In the genomic region with DNA sequence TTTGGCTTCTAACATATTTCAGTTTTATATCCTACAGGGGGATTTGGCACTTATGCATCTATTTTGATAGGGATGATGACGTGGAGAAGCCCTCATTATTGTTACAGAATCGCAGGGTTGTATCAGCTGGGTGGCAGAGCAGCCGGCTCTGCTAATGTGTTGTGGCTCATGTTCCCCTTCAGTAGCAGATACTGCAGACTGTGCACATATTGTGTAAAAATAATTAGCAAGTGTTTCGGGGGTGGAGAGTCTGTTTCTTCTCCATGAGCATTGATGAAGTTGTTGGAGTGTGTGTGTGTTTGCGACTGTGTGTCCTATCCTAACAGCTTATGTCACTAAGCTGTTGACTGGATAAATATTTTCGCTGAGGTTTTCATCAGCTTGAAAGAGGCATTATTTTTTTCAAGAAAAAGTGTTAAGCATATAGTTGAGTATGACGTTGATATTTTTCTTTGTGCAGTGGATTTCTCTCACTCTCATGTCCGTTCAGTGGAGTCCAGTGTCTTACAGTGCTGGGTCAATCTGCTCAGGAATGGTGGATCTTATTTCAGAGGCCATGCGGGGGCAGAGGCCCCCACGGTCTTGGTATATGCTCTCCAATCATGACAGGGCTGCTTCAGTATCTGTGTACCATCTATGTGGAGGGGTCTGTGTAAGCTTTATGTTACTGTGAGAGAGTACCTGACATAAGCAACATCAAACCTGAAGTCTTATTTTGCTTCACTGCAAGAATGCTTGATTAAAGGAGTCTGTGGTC, we compare ENCODE assay signal across 22 mouse cellular contexts. TPM values are rescaled to one million over a fixed set of nuclear protein-coding genes. Genes with fewer than 3 reads are reported as not detected.
A peak's percentile ranks its signal among the peaks of the same experiment; 100 is the strongest.
DNase-seq lines count a peak whose midpoint lies in the region; TF ChIP-seq lines count a peak whose summit lies in the region.
"Had no signal": no experiment of that assay in that cellular context is flagged by ENCODE, and none has a peak within 500 bp of the region (broad histone marks: within the 10 kb centered on the region; RNA-seq: fewer than 3 reads in every experiment).

No protein-coding gene starts in this region.

- DNase-seq in heart, adult 11 months, result peak; percentile 80
- DNase-seq in heart, postnatal 4 days, result no peak
- peak; percentile 65 for DNase-seq in layer of hippocampus, adult 11-12 months (ENCODE audit: low spot score)
- no peak for DNase-seq in layer of hippocampus, postnatal 25 days (ENCODE audit: extremely low spot score in 1 of 2, low spot score in 1 of 2)
- DNase-seq in layer of hippocampus, adult 2 months (ENCODE audit: low spot score in 2 of 2), result peak; percentile 71 to 79
- DNase-seq in telencephalon, adult 2 months (ENCODE audit: low read depth, low spot score), result peak; percentile 26
- no peak for DNase-seq in liver
- DNase-seq in heart, adult 9 months (ENCODE audit: low spot score in 2 of 2), result no peak
- DNase-seq: adrenal gland, postnatal 25 days; B cell, adult 2 months; cerebellum, adult 2 months; gastrocnemius, postnatal 36 days; kidney, postnatal 4 days; right cerebral cortex, postnatal 4 days had no signal

- H3K4me3 ChIP-seq in layer of hippocampus, adult 2 months, result no peak overlapping the region
- H3K4me3 ChIP-seq: embryonic facial prominence, embryonic 12.5 days; erythroblast, embryonic 14.5 days; heart, embryonic 10.5 days; hindbrain, embryonic 13.5 days; intestine, embryonic 15.5 days; liver, embryonic 15.5 days; midbrain, embryonic 12.5 days; neural tube, embryonic 12.5 days had no signal

- no peak for TF ChIP-seq CTCF in layer of hippocampus, adult 2 months (conservative IDR thresholded peaks at IDR 0.05)

- H3K27ac ChIP-seq in layer of hippocampus, adult 2 months, result no peak overlapping the region
- H3K27ac ChIP-seq: embryonic facial prominence, embryonic 12.5 days; heart, embryonic 10.5 days; hindbrain, embryonic 13.5 days; intestine, embryonic 15.5 days; liver, embryonic 15.5 days; midbrain, embryonic 12.5 days; neural tube, embryonic 12.5 days had no signal

RNA-seq across cellular contexts. Expression of a gene that starts 25.1 kb away (rescaled TPM):
- 10 to 100 TPM; 68.9 to 75.6 TPM for total RNA-seq in heart, postnatal 4 days (2021)
- 10 to 100 TPM; 17.3 to 18.2 TPM for total RNA-seq in layer of hippocampus, postnatal 25 days (2021)
- 10 to 100 TPM; 20.9 to 21.0 TPM for total RNA-seq in layer of hippocampus, adult 2 months (2021)

Comparison
In these comparisons a context has a peak if more than half of its experiments do, and no peak if none do; other contexts are left out.
1. DNase-seq: peak in heart, adult 11 months (single experiment), layer of hippocampus, adult 11-12 months (single experiment), layer of hippocampus, adult 2 months (2 of 2) and telencephalon, adult 2 months (single experiment); none in heart, postnatal 4 days (single experiment), layer of hippocampus, postnatal 25 days (0 of 2), liver (single experiment) and heart, adult 9 months (0 of 2).